8 mouse cellular contexts compared by ENCODE assay signal in the genomic region with DNA sequence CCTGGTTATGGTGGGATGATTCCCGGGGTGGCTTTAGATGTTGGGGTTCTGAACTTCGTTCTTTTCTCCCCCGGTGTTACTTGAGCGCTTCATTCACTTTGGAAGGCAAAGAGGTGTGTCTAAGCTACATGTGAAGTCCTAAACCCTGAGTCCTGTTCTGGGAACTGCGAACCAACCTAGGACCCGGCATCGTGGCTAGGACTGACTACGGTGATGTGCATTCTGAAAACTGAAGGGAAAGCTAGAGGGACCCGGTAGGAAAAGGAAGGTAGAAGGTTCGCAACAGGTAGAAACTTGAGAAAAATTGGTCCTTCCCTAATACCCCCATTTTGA. TPM values are rescaled to one million over a fixed set of nuclear protein-coding genes. Genes with fewer than 3 reads are reported as not detected.
DNase-seq lines count a peak whose midpoint lies in the region; ATAC-seq and TF ChIP-seq lines count a peak whose summit lies in the region.

No protein-coding gene starts in this region.

- peak overlapping the region; percentile 95 for H3K27ac ChIP-seq in heart, adult 2 months
- no peak overlapping the region for H3K27ac ChIP-seq in forebrain, embryonic 12.5 days
- peak overlapping the region; percentile 89 for H3K27ac ChIP-seq in liver, embryonic 13.5 days

- no peak for TF ChIP-seq EP300 in heart, adult 2 months (IDR thresholded peaks at IDR 0.05; ENCODE audit: insufficient read depth, low read depth, low read length)

- peaks cover 38% of the 10 kb centered on the region for H3K79me3 ChIP-seq in C2C12 (ENCODE audit: low read depth)

- TF ChIP-seq CTCF in heart, adult 2 months (IDR thresholded peaks at IDR 0.05): no peak
- no peak for TF ChIP-seq CTCF in C2C12 (IDR thresholded peaks at IDR 0.05; ENCODE audit: control insufficient read depth, insufficient read depth, insufficient read length)

- WGBS in heart, adult 2 months: under 1% methylated on average over 10 of the region's 10 CpGs
- under 1% methylated on average over 10 of the region's 10 CpGs for WGBS in forebrain, embryonic 12.5 days
- WGBS in liver, embryonic 13.5 days (ENCODE audit: insufficient replicate concordance): 0% methylated on average over 10 of the region's 10 CpGs

- no peaks in the 10 kb centered on the region; the same call in 1 of the 2 replicates for H3K79me2 ChIP-seq in heart, adult 2 months (replicated peaks; ENCODE audit: control insufficient read depth, insufficient read depth, low read length)
- H3K79me2 ChIP-seq in C2C12 (ENCODE audit: control insufficient read depth, insufficient read depth): peaks cover 47% of the 10 kb centered on the region

- peak; percentile 59 for ATAC-seq in forebrain, embryonic 12.5 days (ENCODE audit: low FRiP score)
- peak; percentile 52 for ATAC-seq in liver, embryonic 13.5 days (ENCODE audit: low read depth)

- H3K9me3 ChIP-seq in forebrain, embryonic 12.5 days: no peaks in the 10 kb centered on the region
- no peaks in the 10 kb centered on the region for H3K9me3 ChIP-seq in liver, embryonic 13.5 days (replicated peaks)

- H3K4me1 ChIP-seq in heart, adult 2 months (ENCODE audit: control insufficient read depth, insufficient read depth, low read length): peaks cover 6% of the 10 kb centered on the region
- H3K4me1 ChIP-seq in forebrain, embryonic 12.5 days: peaks cover 21% of the 10 kb centered on the region
- peaks cover 24% of the 10 kb centered on the region for H3K4me1 ChIP-seq in liver, embryonic 13.5 days (replicated peaks)

- H3K36me3 ChIP-seq in heart, adult 2 months (ENCODE audit: control insufficient read depth, insufficient read depth, low read length): peaks cover 16% of the 10 kb centered on the region
- H3K36me3 ChIP-seq in C2C12 (ENCODE audit: control insufficient read depth, insufficient read depth): peaks cover 12% of the 10 kb centered on the region
- H3K36me3 ChIP-seq in forebrain, embryonic 12.5 days (replicated peaks): no peaks in the 10 kb centered on the region
- no peaks in the 10 kb centered on the region for H3K36me3 ChIP-seq in liver, embryonic 13.5 days

- H3K9ac ChIP-seq in heart, adult 2 months (ENCODE audit: low read depth, low read length): peak overlapping the region; percentile 65
- peak overlapping the region; percentile 94 for H3K9ac ChIP-seq in forebrain, embryonic 12.5 days
- peak overlapping the region; percentile 97 for H3K9ac ChIP-seq in liver, embryonic 13.5 days

- intact Hi-C loops in heart, adult 2 months (cut with DNase I): loop anchor here (1.0 to 5.0 kb wide), 3 partner anchors 80 to 189 kb away; a partner anchor contains a TSS

- TF ChIP-seq POLR2A in heart, adult 2 months (IDR thresholded peaks at IDR 0.05; ENCODE audit: insufficient read depth, low read depth, low read length): no peak

- H3K4me2 ChIP-seq in forebrain, embryonic 12.5 days: peak overlapping the region; percentile 65
- peak overlapping the region; percentile 88 for H3K4me2 ChIP-seq in liver, embryonic 13.5 days

- H3K4me3 ChIP-seq in heart, adult 2 months: peak overlapping the region; percentile 83
- H3K4me3 ChIP-seq in C2C12 (ENCODE audit: insufficient read depth, poor library complexity, severe bottlenecking): peak overlapping the region; percentile 78
- H3K4me3 ChIP-seq in forebrain, embryonic 12.5 days (replicated peaks): peak overlapping the region; percentile 96
- H3K4me3 ChIP-seq in liver, embryonic 13.5 days (replicated peaks): peak overlapping the region; percentile 95

- H3ac ChIP-seq in C2C12 (ENCODE audit: control insufficient read depth, insufficient read length, low read depth): peak overlapping the region; percentile 62

- H3K27me3 ChIP-seq in heart, adult 2 months (ENCODE audit: control insufficient read depth, insufficient read depth, low read length): no peaks in the 10 kb centered on the region
- no peaks in the 10 kb centered on the region for H3K27me3 ChIP-seq in C2C12 (ENCODE audit: control insufficient read depth, insufficient read depth, insufficient read length)
- H3K27me3 ChIP-seq in forebrain, embryonic 12.5 days: no peaks in the 10 kb centered on the region
- H3K27me3 ChIP-seq in liver, embryonic 13.5 days: no peaks in the 10 kb centered on the region

- no peak for DNase-seq in heart, adult 2 months
- DNase-seq in heart, postnatal 4 days: no peak
- no peak for DNase-seq in liver, embryonic 13.5 days
- DNase-seq in adrenal gland, postnatal 25 days: no peak
- DNase-seq in retina, embryonic 14.5 days (ENCODE audit: low spot score): no peak
- DNase-seq in lung, postnatal 25 days (ENCODE audit: low spot score): no peak

TF ChIP-seq in C2C12, 6 proteins besides CTCF, POLR2A, EP300 and RAD21:
- TF ChIP-seq MAX (IDR thresholded peaks at IDR 0.05) (no peak), MYOD1 (IDR thresholded peaks at IDR 0.05; ENCODE audit: control insufficient read depth, insufficient read length, low read depth) (no peak), MYOG (IDR thresholded peaks at IDR 0.05; ENCODE audit: control insufficient read depth, extremely low read depth, insufficient read length) (no peak), USF1 (IDR thresholded peaks at IDR 0.05; ENCODE audit: low read depth) (no peak), CEBPB (IDR thresholded peaks at IDR 0.05; ENCODE audit: low read depth) (no peak), FOSL1 (IDR thresholded peaks at IDR 0.05; ENCODE audit: insufficient read depth, low read length, poor library complexity, severe bottlenecking) (no peak)

RNA-seq across cellular contexts. Expression of a gene that starts 0.4 kb away (rescaled TPM):
- total RNA-seq in heart, adult 2 months (2021): 10 to 100 TPM; 81.5 to 94.6 TPM
- polyA plus RNA-seq in heart, adult 2 months (2012; rRNA removed): 14.4 and 29.9 TPM in 2 replicates
- 10 to 100 TPM; 56.0 to 60.5 TPM for total RNA-seq in heart, postnatal 4 days (2021)
- polyA plus RNA-seq in C2C12 (2012; fragmentation: generic; extraction: Trizol): 24.0 TPM
- 53.3 and 56.6 TPM in 2 replicates for polyA plus RNA-seq in forebrain, embryonic 12.5 days (2016; fragmentation: Nextera tagmentation; extraction: Ambion mirVana)
- polyA plus RNA-seq in liver, embryonic 13.5 days (2015; fragmentation: Nextera tagmentation; extraction: Ambion mirVana): 16.1 and 19.3 TPM in 2 replicates
- total RNA-seq in adrenal gland, postnatal 25 days (2021): 63.0 and 63.5 TPM in 2 replicates
